Mouse (Mus musculus) heart, adult 9 months (tissue): ENCODE results near the gene Pmel.

ENCODE experiments used
- DNase-seq, 2 experiments: peaks; one replicate each; pipeline ENCODE4 v3.0.0; 2022; ENCODE audit warnings: low spot score in 2 of 2

Gene Pmel

DNA sequence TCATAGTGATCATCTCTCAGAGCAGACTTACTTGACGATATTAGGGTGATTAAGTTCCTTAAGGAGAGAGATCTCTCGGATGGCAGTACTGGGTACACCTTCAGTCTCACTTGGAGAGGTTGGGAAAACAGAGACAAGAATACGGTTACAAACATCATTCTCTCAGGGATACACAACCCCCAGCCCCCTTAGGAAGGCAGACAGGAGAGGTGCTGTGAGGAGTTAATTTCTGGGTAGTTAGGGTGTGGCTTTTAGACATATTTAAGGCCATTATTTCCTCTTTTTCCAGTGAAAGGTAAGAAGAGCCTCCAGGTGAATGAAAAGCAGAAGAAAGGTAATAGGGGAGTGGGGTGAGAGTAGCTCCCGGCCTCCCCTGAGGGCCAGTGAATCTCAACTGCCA, at the start of gene Pmel:
Gene Pmel (plus strand): TSS at position 301 of the 400 bp plus-strand sequence.
- no peak for DNase-seq

DNA sequence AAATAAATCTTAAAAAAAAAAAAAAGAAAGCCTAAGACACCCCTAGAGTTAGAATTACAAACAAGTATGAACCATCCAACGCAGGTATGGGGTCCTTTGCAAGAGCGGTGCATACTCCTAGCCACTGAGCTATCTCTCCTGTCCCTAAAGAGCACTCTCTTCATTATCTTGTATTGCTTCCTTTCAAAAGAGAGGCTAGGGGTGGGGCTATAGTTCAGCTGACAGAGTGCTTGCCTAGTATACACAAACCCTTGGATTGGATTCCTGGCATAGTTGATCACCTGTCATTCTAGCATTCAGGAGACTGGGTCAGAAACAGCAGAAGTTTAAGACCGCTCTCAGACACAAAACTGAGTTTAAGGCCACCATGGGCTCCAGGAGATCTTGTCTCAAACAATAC, 48.7 kb upstream of the Pmel start:
- DNase-seq: no peak

DNA sequence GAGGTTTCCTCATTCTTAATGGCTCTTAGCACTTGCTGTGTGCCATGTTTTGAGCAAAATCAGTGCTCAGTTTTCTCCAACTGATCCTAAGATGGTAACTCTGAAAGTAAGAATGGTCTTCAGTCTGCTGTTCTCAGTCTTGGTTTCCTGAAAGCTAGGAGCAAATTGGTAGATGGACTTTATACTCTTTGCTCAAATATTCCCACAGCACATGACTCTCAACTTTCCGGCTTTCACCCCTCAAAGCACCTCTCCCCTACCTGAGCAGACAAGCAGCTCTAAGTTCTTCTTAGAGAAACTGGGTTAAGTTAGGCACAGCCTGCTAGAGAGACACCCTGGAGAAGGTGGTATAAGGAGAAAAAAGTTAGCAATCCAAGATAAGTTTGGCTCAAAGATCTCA, 47.3 kb upstream of the Pmel start:
- no peak for DNase-seq

DNA sequence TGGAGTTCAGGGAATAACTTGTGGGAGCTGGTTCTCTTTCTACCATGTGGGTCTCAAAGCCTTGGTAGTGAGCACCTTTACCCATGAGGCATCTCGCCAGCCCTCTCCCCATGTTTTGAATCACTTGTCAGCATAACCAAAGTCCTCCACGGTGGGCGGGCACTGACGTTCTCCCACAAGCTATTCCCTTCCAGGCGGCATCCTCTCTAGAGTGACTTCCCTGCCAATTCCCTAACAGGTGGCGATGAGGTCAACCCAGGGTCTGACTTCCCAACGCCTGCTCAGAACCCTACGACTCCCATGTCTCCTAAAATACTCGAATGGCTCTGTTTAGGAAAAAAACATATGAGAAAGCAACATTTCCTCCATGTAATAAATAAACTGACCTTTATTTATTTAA, 46.2 kb upstream of the Pmel start:
- DNase-seq: no peak

DNA sequence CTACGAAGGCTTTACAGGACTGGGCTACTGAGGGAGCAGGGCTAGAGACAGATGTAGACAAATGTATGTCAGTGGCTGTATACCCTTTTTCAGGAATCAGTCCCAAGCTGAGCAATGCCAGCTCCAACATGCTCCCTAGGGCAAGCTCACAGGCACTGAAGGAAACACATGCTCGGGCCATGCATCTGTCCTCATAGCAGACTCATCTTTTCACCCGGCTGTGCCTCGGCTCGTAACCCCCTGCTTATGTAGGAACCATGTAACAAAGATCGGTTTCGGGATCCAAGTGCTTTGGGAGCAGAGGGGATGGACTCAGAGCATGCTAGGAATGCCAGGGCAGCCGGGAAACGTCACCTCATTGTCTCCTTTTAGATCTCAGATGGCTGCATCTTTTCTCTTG, 44.5 kb upstream of the Pmel start:
- no peak for DNase-seq

DNA sequence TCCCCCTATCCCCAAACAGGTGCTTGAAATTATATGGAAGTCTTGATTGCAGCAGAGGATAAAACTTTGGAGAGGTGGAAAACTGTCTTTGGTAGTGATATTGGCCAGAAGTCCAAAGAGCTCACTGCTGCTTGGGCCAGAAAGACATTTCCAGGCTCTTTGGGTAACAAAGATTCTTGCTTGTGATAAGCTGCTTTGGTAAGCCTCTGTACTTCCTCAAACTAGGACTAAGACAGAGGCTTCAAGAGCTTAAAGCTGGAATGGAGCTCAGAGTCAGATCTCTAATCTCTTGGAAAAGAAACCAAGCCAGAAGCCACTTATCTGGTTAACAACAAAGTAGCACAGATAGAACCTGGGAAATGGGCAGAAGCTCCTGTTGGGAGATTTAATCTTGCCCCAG, 41.5 kb upstream of the Pmel start:
- no peak for DNase-seq

DNA sequence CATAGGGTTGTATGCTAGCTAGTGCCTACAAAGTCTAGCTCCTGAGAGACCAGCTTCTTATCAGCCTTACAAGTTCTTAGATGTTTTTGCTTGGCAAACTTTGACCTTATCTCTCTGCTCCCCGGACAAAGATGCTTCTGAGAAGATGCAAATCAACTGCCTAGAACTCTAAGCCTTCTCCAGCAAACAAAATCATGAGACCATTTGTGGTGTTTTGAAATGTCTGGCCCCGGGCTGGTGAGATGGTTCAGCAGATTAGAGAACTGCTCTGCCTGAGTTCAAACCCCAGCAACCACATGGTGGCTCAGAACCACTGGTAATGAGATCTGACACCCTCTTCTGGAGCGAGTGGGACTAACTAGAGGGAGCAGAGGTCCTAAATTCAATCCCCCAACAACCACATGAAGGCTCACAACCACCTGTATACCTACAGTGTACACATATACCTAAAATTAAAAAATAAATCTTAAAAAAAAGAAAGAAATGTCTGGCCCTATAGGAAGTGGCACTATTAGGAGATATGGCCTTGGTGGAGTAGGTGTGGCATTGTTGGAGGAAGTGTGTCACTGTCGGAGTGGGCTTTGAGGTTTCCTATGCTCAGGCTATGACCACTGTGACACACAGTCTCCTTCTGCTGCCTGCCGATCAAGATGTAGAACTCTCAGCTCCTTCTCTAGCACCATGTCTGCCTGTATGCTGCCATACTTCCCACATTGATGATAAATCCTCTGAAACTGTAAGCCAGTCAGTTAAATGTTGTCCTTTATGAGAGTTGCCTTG, 40.4 kb upstream of the Pmel start:
- no peak for DNase-seq

DNA sequence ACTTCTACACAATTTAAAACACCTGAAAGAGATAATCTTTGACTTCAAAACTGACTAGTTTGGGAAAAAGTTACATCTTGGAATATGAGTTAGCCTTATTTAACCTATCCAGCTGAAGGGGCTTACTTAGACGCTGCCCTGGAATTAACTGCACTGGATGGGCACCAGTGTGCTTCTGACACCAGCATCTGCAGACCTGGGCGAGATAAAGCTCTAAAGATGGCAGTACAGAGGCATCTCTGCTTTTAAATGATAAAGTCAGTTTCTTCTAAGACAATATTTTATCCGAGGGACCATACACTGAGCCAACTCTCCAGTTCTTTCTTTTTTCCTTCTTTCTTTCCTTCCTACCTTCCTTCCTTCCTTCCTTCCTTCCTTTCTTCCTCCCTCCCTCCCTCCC, 39.2 kb upstream of the Pmel start:
- DNase-seq: no peak

DNA sequence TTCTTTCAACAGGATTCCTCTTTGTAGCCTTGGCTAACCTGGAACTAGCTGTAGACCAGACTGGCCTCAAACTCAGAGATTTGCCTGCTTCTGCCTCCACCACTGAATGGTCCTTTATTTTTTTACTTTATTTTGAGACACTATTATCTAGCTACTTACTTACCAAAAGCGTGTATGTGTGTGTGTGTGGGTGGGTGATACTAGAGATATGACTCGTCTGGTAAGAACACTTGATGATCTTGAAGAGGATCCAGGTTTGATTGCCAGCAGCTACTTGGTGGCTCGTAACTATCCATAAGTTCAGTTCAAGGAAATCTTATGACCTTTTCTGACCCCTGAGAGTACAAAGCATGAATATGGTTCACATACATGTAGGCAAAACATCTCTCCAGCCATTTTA, 38.7 kb upstream of the Pmel start:
- DNase-seq: no peak

DNA sequence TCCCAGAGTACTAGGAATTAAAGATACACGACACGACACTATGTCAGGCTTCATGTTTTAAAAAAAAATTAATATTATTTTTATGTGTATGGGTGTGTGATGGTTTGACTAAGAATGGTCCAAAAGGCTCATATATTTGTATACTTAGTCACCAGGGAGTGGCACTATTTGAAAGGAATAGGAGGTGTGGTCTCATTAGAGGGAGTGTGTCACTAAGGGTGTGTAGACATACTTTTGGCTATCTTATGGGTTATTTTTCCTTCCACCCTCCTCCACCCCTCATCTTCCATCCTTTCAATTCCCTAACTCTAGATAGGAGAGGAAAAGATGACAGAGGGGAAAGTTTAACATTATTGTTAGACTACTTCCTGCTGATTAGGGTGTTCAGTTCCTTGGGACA, 38.2 kb upstream of the Pmel start:
- DNase-seq: no peak

DNA sequence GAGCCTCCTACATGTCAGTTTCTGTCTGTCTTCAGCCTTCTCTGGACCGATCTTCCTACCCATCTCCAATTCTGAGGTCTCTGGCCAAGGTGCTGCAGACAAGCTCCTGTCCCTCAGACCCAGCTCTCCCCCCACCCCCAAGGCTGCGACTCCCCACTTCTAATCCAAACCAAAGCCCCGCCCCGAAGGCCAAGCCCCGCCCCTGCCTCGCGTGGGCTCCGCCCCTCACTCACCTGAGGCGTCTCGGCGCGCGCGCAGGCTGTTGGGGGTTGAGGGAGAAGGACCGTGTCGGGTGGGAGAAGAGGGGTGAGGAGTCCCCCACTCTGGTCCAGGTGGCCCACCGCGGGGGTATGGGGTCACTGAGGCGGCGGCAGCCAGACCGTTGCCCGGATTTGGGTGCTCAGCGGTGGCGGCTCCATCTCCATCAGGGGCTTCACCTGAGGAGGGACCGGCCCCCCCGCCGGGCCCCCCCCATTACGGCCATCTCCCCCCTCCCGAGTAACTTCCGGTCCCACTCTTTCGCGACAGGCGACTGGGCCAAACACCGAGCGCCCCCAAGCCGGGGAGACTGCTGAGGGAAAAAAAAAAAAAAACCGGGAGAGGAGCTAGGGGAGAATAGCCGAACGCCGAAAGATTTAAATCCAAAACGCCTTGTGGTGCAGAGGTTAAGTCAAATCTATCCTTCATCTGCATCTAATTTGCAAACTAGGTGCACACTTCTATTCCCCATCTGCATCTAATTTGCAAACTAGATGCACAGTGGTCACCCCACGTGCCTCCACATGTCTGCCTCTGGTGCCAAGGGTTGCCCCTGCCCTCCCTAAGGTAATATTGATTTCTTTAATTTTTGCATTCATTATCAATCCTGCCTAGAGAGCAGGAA, 35.0 kb upstream of the Pmel start:
- DNase-seq: no peak

DNA sequence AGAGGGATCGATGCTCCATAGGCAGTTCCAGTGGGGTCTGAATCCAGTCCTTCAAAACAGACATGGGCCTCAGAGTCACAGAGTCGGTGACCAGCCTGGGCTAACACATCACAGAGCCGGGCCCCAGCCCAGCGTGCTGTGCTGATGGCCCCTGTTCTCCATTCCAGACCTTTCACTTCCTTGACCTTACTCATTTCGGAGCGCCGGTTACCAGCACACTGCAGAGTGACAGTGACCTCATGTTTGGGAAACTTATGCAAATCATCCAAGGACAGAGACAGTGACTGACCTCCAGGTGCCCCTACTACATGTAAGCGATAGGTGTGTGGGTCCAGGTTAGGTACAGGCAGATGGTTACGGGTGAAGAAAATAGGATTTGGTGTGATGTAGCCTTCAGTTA, 32.8 kb upstream of the Pmel start:
- no peak for DNase-seq

DNA sequence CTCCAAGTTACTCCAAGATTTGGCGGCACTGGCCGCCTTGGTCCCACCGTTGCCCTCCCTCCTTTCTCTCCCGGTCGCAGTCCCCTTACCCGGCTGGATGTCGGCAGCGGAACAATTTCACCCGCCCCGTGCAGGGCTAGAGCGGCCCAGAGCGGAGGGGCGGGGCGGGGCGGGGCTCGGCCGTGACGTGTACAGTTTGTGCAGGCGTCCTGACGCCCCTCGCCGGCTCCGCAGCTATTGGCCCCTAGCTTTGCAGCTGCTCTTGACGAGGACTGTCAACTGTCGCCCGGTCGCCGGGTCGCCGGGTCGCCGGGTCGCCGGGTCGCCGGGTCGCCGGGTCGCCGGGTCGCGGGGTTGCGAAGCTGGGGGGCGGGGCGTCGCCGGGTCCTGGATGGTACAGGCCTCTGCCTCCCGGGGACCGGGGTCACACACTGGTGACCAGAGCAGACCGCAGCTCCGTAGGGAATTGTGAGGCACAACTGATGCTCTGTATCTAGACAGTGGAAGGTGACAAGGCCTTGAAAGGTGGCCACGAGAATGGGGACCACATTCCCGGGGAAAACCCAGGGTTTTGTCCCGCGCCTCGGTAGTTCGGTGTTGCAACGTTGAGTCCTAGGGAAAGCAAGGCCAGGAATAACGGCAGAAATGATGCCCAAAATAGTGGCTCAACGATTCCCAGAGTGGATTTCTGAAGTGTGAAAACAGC, 30.1 kb upstream of the Pmel start, which contains the start of gene Suox:
Gene Suox (minus strand): TSS at position 311 of the 706 bp plus-strand sequence.
- DNase-seq: peak; percentile 81 to 85

DNA sequence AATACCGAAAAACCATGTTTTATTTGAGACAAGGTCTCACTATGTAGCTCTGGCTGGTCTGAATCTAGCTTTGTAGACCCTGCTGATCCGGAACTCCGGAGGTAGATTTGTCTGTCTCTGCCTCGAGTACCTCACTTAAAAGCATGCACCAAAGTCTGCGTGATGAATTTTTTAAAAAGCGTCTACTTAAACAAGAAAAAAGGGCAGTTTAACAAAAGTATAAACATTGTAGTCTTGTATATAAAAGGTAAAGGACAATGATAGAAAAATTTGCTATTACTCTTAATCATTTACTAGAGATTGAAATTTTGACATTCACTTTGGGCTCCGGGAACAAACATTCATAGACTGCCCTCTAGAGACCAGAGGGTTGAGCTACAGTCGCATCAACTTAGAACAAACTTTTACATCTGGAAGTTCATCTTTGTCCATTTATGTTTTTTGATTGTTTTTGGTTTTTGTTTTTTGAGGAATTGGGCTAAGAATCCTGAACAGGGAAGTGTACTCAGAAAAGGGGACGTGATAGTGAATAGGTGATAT, 29.5 kb upstream of the Pmel start:
- peak in 1 of 2 experiments; percentile 40 for DNase-seq

DNA sequence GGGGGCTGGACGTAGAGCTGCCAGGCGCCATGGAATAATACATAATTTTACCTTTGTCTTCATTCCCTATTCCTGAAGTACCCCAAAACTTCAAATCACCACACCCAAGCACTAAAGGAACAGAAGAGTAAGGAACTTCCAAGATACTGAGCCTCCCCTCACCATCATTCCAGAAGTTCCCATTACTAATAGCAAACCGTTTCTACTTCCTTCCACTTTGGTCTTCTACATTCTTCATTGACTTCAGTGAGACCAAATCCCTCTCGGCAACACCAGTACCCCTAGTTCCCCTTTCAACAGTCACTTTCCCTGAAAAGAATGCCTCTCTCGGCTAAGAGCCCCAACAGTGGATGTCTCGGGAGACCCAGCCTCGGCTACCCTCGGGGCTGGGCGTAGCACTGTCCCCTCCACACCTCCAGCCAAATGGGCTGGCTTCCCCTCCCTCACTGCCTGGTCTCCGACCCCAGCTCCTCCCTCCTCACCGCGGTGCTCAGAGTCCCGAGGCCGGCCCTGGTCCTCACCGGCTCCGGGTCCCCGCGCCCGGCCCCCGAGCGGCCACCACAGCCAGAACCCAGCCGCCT, 8.5 kb upstream of the Pmel start:
- DNase-seq: no peak

DNA sequence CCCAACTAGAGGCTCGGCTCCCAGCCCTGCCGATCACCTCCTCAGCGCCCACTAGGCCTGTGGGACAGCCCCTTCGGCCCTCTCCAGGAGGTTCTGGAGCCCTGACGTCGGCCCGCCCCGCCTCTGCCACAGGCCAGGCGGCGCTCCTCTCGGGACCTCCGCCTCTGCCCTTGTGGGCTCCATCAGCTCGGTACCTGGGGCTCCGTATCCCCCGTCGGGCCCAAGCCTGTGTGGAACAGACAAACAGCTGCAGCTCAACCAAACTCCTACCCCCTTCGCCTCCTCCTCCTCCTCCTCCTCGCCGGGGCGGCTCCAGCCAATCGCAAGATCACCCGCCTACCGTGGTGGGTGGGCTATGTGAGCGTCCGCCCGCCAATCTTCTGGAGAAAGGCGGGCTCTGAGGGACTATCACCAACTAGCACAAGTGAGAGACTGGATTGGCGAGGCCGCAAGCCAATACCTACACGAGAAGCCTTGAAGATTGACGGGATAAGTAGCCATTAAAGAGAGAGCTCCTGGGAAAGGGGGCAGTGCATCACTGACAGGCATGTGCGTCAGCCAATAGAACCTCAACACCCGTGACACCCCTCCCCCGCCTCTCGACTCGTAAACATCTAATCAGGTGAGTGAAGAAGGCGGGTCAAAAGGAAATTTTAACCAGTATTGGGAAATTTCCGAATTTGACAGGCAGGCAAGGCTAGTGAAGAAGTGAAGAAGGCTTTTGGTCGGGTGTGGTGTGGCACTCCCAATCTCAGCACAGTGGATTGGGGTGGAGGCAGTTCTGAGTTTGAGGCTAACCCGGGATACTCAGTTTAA, 7.8 kb upstream of the Pmel start, which contains the start of gene Rab5b:
Gene Rab5b (minus strand): TSS at position 273 of the 816 bp plus-strand sequence.
- peak; percentile 100 for DNase-seq

DNA sequence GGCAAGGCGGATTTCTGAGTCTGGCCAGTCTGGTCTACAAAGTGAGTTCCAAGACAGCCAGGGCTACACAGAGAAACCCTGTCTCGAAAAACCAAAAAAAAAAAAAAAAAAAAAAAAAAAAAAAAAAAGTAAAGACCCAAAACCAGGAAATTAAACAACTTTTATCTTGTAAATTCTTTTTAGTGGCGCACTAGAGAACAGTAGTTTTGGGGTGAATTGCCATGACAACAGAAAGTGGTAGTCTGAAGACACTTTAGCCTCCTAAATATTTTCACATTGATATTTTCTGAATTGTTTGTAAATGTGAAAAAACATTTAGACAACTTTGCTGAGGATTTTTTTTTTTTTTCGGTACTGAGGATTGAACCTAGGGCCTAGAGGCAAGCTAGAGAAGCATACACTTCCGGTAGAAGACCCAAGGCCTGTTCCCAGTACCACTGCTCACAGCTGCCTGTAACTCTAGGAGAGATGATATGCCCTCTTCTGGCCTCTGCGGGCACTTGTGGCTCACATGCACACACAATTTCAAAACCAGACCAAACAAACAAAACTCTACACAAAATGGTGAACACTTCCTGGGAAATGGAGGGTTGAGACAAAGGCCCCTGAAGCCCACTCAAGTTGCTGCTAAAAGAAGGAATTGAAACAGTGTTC, 6.8 kb upstream of the Pmel start:
- DNase-seq: no peak

DNA sequence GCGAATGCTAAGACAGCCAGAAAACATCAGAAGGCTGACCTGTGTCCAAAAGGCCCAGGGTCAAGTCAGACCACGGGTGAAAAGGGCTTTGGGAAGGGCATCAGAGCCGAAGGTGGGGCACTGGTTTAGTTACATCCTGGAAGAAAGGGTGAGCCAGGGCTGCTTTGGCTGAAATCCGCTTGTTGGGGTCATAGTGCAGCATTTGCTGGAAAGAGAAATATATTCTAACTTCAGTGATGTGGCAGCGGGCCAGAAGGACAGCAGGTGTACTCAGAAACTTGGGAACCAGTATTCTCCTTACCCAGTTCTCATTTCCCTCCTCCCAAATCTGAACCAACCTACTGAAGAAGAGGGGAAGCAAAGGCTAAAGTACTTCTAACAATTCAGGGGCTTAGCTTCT, 5.0 kb upstream of the Pmel start:
- DNase-seq: no peak

DNA sequence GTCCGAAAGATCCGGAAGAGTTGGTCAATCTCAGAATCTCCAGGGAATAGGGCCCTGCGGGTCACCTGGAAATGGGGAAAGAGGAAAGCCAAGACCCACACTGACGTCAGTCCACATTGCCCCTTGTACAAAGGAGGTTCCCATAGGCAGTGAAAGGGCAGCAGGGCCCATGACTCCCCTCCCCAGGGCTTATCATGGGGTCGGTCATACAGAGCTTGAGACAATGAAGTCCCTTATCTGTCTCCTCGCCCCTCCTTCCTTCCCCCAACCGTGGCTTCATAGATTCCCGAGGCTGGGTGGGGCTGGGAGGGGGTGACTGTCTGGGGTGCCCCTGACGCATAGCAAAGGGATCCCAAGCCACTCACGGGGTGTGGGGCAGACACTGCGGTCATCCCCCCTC, 4.4 kb upstream of the Pmel start:
- no peak for DNase-seq

DNA sequence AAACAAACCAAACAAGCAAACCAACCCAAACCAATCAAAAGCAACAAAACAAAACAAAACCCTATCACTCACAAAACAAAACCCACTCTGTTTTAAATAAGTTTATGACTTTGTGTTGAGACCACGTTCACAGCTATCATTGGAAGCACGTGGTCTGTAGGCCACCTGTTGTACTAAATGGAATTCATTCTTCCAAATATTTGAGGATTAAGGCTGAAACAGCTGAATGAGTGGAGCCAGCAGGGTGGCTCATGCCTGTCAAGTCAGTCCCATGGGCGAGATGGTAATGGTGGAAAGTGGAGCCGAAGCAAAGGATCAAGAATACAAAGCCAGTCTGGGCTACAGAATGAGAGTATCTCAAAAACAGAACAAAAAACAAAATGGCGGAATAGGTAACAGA, 3.3 kb upstream of the Pmel start:
- DNase-seq: no peak
